11 mouse cellular contexts compared by ENCODE assay signal in the genomic region with DNA sequence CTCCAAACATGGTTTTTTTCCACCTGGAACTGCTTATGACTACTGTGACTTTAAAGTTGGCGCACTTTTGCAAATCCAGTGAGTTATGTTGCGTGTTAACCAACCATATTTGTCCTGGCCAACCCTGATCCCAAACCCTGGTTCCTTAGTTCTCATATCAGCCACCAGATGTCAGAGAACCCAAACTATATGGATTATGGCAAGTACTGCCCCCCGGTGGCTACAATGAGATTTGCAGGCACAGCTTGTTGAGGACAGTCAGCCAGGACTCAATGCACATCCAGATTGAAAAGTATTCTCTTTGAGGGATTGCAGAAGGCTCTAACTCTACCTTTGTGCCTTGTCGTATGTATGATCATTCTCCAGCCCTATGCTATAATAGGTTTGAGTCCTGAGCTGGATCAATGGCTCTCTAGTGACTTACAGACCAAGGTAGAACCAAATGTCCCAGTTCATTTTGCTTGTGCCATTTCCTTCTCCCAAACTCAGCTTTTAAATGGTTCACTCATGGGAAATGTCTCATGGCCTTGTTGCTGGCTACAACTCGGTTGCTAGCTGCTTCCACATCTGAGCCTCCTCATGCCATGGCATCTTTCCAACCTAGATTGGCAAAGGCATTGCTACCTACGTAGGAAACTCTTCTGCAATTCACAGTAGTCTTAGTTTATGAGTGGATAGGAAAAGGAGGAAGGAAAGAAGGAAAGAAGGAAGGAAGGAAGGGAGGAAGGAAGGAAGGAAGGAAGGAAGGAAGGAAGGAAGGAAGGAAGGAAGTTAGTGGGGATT.
DNase-seq lines count a peak whose midpoint lies in the region; ATAC-seq and TF ChIP-seq lines count a peak whose summit lies in the region.
"Had no signal": no experiment of that assay in that cellular context is flagged by ENCODE, and none has a peak within 500 bp of the region (broad histone marks: within the 10 kb centered on the region; RNA-seq: fewer than 3 reads in every experiment).

No protein-coding gene starts in this region.

- H3K79me2 ChIP-seq in heart, adult 2 months (replicated peaks; ENCODE audit: control insufficient read depth, insufficient read depth, low read length), result no peaks in the 10 kb centered on the region

- no peak for TF ChIP-seq POLR2A in heart, adult 2 months (IDR thresholded peaks at IDR 0.05; ENCODE audit: insufficient read depth, low read depth, low read length)
- TF ChIP-seq POLR2A in brain, embryonic 14.5 days (IDR thresholded peaks at IDR 0.05; ENCODE audit: borderline replicate concordance, extremely low read depth, insufficient read depth, insufficient read length, poor library complexity, severe bottlenecking), result no peak

- no peak overlapping the region for H3K4me2 ChIP-seq in heart, embryonic 12.5 days
- H3K4me2 ChIP-seq in neural tube, embryonic 15.5 days, result no peak overlapping the region
- H3K4me2 ChIP-seq: embryonic facial prominence, embryonic 13.5 days; heart, embryonic 11.5 days; neural tube, embryonic 12.5 days had no signal

- intact Hi-C loops in heart, adult 2 months (cut with DNase I), result no loop called here

- peak; percentile 64 for TF ChIP-seq CTCF in heart, adult 2 months (IDR thresholded peaks at IDR 0.05)
- peak; percentile 42; the same call in 1 of the 2 replicates for TF ChIP-seq CTCF in brain, embryonic 14.5 days (IDR thresholded peaks at IDR 0.05; ENCODE audit: borderline replicate concordance, extremely low read depth, insufficient read depth, insufficient read length)

- DNase-seq in heart, adult 2 months, result peak in 1 of 2 experiments; percentile 36
- DNase-seq in right cerebral cortex, postnatal 4 days, result peak; percentile 26
- no peak for DNase-seq in right cerebral cortex, adult 2 months (ENCODE audit: low spot score in 2 of 2)
- DNase-seq in brain, embryonic 14.5 days (ENCODE audit: low read depth), result peak; percentile 51
- no peak for DNase-seq in frontal cortex, postnatal 25 days (ENCODE audit: low spot score in 2 of 2)
- DNase-seq: adrenal gland, adult 8-10 months had no signal

- no peak for TF ChIP-seq EP300 in heart, adult 2 months (IDR thresholded peaks at IDR 0.05; ENCODE audit: insufficient read depth, low read depth, low read length)

- no peaks in the 10 kb centered on the region for H3K9me3 ChIP-seq in heart, embryonic 12.5 days (replicated peaks)
- no peaks in the 10 kb centered on the region for H3K9me3 ChIP-seq in neural tube, embryonic 15.5 days (replicated peaks)
- H3K9me3 ChIP-seq: embryonic facial prominence, embryonic 13.5 days had no signal

- no peaks in the 10 kb centered on the region for H3K4me1 ChIP-seq in heart, adult 2 months (ENCODE audit: control insufficient read depth, insufficient read depth, low read length)
- H3K4me1 ChIP-seq in heart, embryonic 12.5 days (replicated peaks), result peaks cover 24% of the 10 kb centered on the region
- H3K4me1 ChIP-seq in neural tube, embryonic 15.5 days, result peaks cover 39% of the 10 kb centered on the region

- no peaks in the 10 kb centered on the region for H3K36me3 ChIP-seq in heart, adult 2 months (ENCODE audit: control insufficient read depth, insufficient read depth, low read length)
- no peaks in the 10 kb centered on the region for H3K36me3 ChIP-seq in heart, embryonic 12.5 days
- H3K36me3 ChIP-seq in neural tube, embryonic 15.5 days, result no peaks in the 10 kb centered on the region
- H3K36me3 ChIP-seq: embryonic facial prominence, embryonic 13.5 days; neural tube, embryonic 12.5 days had no signal

- H3K4me3 ChIP-seq in heart, adult 2 months, result no peak overlapping the region
- H3K4me3 ChIP-seq in heart, embryonic 12.5 days, result no peak overlapping the region
- no peak overlapping the region for H3K4me3 ChIP-seq in neural tube, embryonic 15.5 days (replicated peaks)
- H3K4me3 ChIP-seq: embryonic facial prominence, embryonic 13.5 days; neural tube, embryonic 12.5 days had no signal

- H3K9ac ChIP-seq in heart, adult 2 months (ENCODE audit: low read depth, low read length), result no peak overlapping the region
- H3K9ac ChIP-seq in heart, embryonic 12.5 days, result no peak overlapping the region
- no peak overlapping the region for H3K9ac ChIP-seq in neural tube, embryonic 15.5 days (replicated peaks)
- H3K9ac ChIP-seq: embryonic facial prominence, embryonic 13.5 days; neural tube, embryonic 12.5 days had no signal

- no peak for ATAC-seq in heart, embryonic 12.5 days (ENCODE audit: insufficient number of reproducible peaks, low FRiP score)
- ATAC-seq in neural tube, embryonic 15.5 days (ENCODE audit: low FRiP score), result no peak

- 63% methylated on average over 6 of the region's 6 CpGs for WGBS in heart, adult 2 months
- 68% methylated on average over 6 of the region's 6 CpGs for WGBS in heart, embryonic 12.5 days
- WGBS in neural tube, embryonic 15.5 days, result 73% methylated on average over 6 of the region's 6 CpGs

- no peak overlapping the region for H3K27ac ChIP-seq in heart, adult 2 months
- no peak overlapping the region for H3K27ac ChIP-seq in heart, embryonic 12.5 days (ENCODE audit: poor library complexity, severe bottlenecking)
- H3K27ac ChIP-seq in neural tube, embryonic 15.5 days (replicated peaks), result no peak overlapping the region
- H3K27ac ChIP-seq: embryonic facial prominence, embryonic 13.5 days; neural tube, embryonic 12.5 days had no signal

- H3K27me3 ChIP-seq in heart, adult 2 months (ENCODE audit: control insufficient read depth, insufficient read depth, low read length), result no peaks in the 10 kb centered on the region
- H3K27me3 ChIP-seq in heart, embryonic 12.5 days (replicated peaks), result no peaks in the 10 kb centered on the region
- peaks cover 3% of the 10 kb centered on the region; the same call in 1 of the 2 replicates for H3K27me3 ChIP-seq in neural tube, embryonic 15.5 days (replicated peaks)
- H3K27me3 ChIP-seq: embryonic facial prominence, embryonic 13.5 days had no signal

Comparison
In these comparisons a context has a peak if more than half of its experiments do, and no peak if none do; other contexts are left out.
1. DNase-seq: peak in right cerebral cortex, postnatal 4 days (single experiment) and brain, embryonic 14.5 days (single experiment); none in right cerebral cortex, adult 2 months (0 of 2) and frontal cortex, postnatal 25 days (0 of 2).